Mouse (Mus musculus): ENCODE measurements around the gene Nrap. TPM values are rescaled to one million over a fixed set of nuclear protein-coding genes. Genes with fewer than 3 reads are reported as not detected.

Nrap gene
- polyA plus RNA-seq, 1 experiment from 2014 or later = 0.29 TPM

DNA sequence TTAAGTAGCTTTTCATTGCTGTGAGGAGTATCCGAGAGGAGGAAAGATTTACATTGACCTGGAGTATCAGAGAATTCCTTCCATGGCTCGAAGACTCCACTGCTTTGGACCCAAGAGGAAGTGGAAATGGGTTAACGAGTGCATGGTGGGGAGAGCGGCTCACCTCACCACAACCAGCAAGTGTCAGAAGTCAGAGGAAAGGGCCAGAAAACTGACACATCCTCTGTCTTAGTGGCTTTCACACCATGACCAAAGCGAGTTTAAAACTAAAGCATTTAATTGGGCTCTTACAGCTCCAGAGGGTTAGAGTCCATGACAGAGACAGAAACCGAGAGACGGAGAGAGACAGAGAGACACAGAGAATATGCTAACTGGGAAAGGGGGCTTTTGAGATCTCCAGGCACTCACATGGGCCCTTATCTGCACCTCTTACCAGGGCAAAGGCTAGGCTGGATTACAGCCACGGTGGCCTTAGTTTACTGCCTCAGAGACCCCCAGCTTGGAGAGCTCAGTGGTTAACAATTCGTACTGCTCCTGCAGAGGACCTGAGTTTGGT, 3.6 kb upstream of the Nrap start:
- H3K36me3 ChIP-seq (replicated peaks) = no peaks in the 10 kb centered on the region
- no peak for ATAC-seq (ENCODE audit: low FRiP score)
- 85% methylated on average over 9 of the region's 9 CpGs for WGBS

GRCm38 (mm10) chr19:56391307-56392046, 1.6 kb upstream of the Nrap start:
- H3K4me2 ChIP-seq = no peak overlapping the region
- no peak overlapping the region for H3K27ac ChIP-seq
- no peak overlapping the region for H3K4me3 ChIP-seq (replicated peaks)
- peaks cover 32% of the 10 kb centered on the region for H3K27me3 ChIP-seq
- no peak for ATAC-seq (ENCODE audit: low FRiP score)
- H3K9ac ChIP-seq = no peak overlapping the region
- H3K4me1 ChIP-seq = peaks cover 3% of the 10 kb centered on the region
- 84% methylated on average over 6 of the region's 6 CpGs for WGBS
- H3K9me3 ChIP-seq = no peaks in the 10 kb centered on the region
- H3K36me3 ChIP-seq (replicated peaks) = no peaks in the 10 kb centered on the region

More for the DNA sequence above, 3.6 kb upstream of the Nrap start:
- Histone ChIP-seq H3K27me3 (peaks cover 45% of the 10 kb centered on the region), H3K4me2 (no peak overlapping the region), H3K4me1 (peaks cover 11% of the 10 kb centered on the region), H3K4me3 (replicated peaks) (no peak overlapping the region), H3K9me3 (no peaks in the 10 kb centered on the region), H3K9ac (no peak overlapping the region), H3K27ac (no peak overlapping the region)

DNA sequence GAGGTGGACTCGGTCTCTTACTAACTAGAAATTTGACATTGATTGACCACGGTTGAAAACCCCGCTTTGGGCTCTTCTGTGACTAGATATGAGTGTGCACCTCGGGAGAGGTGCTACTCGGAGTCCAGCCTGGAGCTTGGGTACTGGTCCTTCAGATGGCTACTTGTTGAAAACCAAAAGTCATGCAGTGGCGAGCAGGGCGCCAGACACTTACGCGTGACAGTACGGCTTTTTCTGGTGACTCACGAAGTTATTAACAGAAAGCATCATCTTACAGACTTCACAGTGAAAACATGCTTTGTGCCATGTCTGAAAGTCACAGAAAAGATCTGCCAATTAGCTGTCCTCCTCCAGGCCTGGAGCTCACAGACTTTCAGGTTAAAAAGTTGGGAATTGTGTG, 661 bp downstream of the Nrap start:
- WGBS = 92% methylated on average over 11 of the region's 11 CpGs
- Histone ChIP-seq H3K27me3 (peaks cover 10% of the 10 kb centered on the region), H3K27ac (no peak overlapping the region), H3K4me2 (no peak overlapping the region), H3K9me3 (no peaks in the 10 kb centered on the region), H3K4me3 (replicated peaks) (no peak overlapping the region), H3K9ac (no peak overlapping the region), H3K4me1 (no peaks in the 10 kb centered on the region), H3K36me3 (replicated peaks) (no peaks in the 10 kb centered on the region)
- no peak for ATAC-seq (ENCODE audit: low FRiP score)

- Histone ChIP-seq H3K4me3 (replicated peaks) (no peak overlapping the region), H3K9me3 (no peaks in the 10 kb centered on the region), H3K4me2 (no peak overlapping the region), H3K4me1 (no peaks in the 10 kb centered on the region), H3K9ac (no peak overlapping the region), H3K27ac (no peak overlapping the region), H3K27me3 (no peaks in the 10 kb centered on the region), H3K36me3 (replicated peaks) (no peaks in the 10 kb centered on the region)
- WGBS = 84% methylated on average over 4 of the region's 4 CpGs
- no peak for ATAC-seq (ENCODE audit: low FRiP score)
Observed at GRCm38 (mm10) chr19:56387726-56388302, 2.0 kb downstream of the Nrap start.

DNA sequence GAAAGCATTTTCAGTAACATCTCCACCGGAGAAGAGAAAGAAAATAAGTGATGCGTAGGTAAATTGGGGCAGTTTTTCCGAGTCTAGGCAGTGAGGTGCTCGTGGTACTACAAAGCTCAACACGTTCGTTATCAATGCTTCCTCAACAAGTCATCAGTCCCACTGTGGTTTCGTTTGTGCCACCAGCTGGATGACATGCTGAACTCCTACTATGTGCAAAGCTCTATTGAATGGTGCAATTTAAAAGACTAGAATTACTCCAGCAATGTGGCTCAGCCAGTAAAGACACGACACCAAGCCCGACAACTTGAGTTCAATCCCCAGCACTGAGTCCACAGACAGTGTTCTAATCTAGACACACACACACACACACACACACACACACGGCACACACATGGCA, 3.7 kb downstream of the Nrap start:
- Histone ChIP-seq H3K9me3 (no peaks in the 10 kb centered on the region), H3K36me3 (replicated peaks) (no peaks in the 10 kb centered on the region), H3K27ac (no peak overlapping the region), H3K27me3 (no peaks in the 10 kb centered on the region; the same call in 1 of the 2 replicates), H3K9ac (no peak overlapping the region), H3K4me2 (no peak overlapping the region), H3K4me1 (no peaks in the 10 kb centered on the region), H3K4me3 (replicated peaks) (no peak overlapping the region)
- ATAC-seq (ENCODE audit: low FRiP score) = no peak
- 80% methylated on average over 10 of the region's 10 CpGs for WGBS

GRCm38 (mm10) chr19:56385546-56385945, 4.3 kb downstream of the Nrap start:
- Histone ChIP-seq H3K9me3 (no peaks in the 10 kb centered on the region), H3K4me2 (no peak overlapping the region), H3K9ac (no peak overlapping the region), H3K4me1 (no peaks in the 10 kb centered on the region), H3K36me3 (replicated peaks) (no peaks in the 10 kb centered on the region), H3K27me3 (no peaks in the 10 kb centered on the region; the same call in 1 of the 2 replicates), H3K4me3 (replicated peaks) (no peak overlapping the region), H3K27ac (no peak overlapping the region)
- 82% methylated on average over 5 of the region's 5 CpGs for whole genome bisulfite sequencing
- no peak for ATAC-seq (ENCODE audit: low FRiP score)

- H3K4me1 ChIP-seq = no peaks in the 10 kb centered on the region
- H3K36me3 ChIP-seq (replicated peaks) = no peaks in the 10 kb centered on the region
- no peak for ATAC-seq (ENCODE audit: low FRiP score)
- H3K27me3 ChIP-seq = no peaks in the 10 kb centered on the region; the same call in 1 of the 2 replicates
- H3K27ac ChIP-seq = no peak overlapping the region
- WGBS = 88% methylated on average over 10 of the region's 10 CpGs
- H3K4me2 ChIP-seq = no peak overlapping the region
- no peak overlapping the region for H3K4me3 ChIP-seq (replicated peaks)
- H3K9ac ChIP-seq = no peak overlapping the region
- no peaks in the 10 kb centered on the region for H3K9me3 ChIP-seq
Observed at GRCm38 (mm10) chr19:56381407-56381806, 8.4 kb downstream of the Nrap start.

DNA sequence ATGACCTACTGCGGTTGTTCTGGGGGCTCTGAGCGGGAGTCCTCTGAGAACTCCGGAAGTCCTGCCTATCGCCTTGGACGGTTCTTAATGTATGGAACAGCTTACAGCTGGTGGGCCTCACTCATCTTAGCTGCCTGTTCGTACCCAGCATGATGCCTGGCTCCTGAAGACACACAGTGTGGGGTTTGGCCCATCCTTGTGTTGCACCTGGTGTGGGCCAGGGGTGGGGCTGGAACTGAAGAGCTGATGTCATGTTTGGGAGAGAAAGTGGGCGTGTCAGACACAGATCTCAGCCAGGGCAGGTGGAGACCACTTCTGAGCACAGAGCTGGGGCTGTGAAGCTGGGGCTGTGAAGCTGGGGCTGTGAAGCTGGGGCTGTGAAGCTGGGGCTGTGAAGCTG, 9.5 kb downstream of the Nrap start:
- H3K27ac ChIP-seq = no peak overlapping the region

DNA sequence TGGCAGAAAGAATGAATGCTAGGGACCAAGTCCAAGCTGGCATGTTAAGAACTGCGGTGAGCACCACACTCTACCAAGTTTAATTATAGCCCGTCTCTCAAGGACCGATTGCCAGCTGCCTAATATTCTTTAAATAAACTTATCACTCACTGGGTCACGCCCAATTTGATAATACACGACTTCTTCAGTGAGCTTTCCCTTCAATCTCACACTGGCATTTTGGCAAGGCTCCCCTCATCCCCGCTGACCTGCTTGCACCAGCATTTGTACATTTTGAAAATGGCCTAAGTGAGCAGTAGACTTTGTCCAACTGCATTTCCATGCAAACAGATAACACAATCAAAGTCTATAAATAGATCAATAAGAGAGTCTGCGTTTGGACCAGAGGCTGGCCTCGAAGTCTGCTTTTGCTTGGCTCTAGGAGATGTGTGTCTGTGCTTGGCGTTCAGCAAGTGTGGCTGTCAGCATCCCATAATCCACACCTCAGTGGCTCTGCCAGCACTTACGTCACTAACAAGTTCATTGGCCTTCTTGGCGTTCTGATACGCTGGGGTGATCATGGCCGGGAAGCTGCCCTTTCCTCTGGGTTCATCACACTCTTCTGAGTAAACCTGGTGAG, 11.2 kb downstream of the Nrap start:
- Histone ChIP-seq H3K27ac (no peak overlapping the region), H3K4me1 (no peaks in the 10 kb centered on the region), H3K36me3 (replicated peaks) (no peaks in the 10 kb centered on the region), H3K9ac (no peak overlapping the region), H3K9me3 (no peaks in the 10 kb centered on the region), H3K4me3 (replicated peaks) (no peak overlapping the region), H3K27me3 (no peaks in the 10 kb centered on the region; the same call in 1 of the 2 replicates), H3K4me2 (no peak overlapping the region)
- whole genome bisulfite sequencing = 88% methylated on average over 13 of the region's 13 CpGs
- no peak for ATAC-seq (ENCODE audit: low FRiP score)

More for the DNA sequence above, 9.5 kb downstream of the Nrap start:
- no peaks in the 10 kb centered on the region for H3K9me3 ChIP-seq
- no peaks in the 10 kb centered on the region for H3K36me3 ChIP-seq (replicated peaks)
- no peaks in the 10 kb centered on the region; the same call in 1 of the 2 replicates for H3K27me3 ChIP-seq
- no peak for ATAC-seq (ENCODE audit: low FRiP score)
- no peak overlapping the region for H3K4me3 ChIP-seq (replicated peaks)
- no peaks in the 10 kb centered on the region for H3K4me1 ChIP-seq
- no peak overlapping the region for H3K4me2 ChIP-seq
- WGBS = 79% methylated on average over 7 of the region's 7 CpGs
- no peak overlapping the region for H3K9ac ChIP-seq

DNA sequence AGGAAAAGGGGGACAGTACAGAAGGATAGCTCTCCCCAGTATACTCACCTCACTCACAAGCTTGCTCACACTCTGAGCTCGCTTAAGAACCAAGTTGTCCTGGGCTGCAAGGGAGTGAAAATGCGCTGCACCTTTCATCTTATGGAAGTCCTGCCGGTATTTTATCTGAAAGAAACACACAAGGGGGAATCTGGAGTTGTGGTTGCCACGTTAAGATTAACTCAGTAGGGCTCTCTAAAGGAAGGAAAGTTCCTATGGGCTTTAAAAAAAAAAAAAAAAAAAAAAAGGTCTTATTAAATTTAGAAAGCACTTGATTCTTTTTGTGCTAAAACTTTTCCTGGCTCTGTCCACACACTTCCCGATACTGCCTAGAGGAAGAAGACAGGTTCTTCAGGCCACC, 11.8 kb downstream of the Nrap start:
- no peak for ATAC-seq (ENCODE audit: low FRiP score)
- no peak overlapping the region for H3K4me2 ChIP-seq
- WGBS = 81% methylated on average over 5 of the region's 5 CpGs
- H3K36me3 ChIP-seq (replicated peaks) = no peaks in the 10 kb centered on the region
- H3K9ac ChIP-seq = no peak overlapping the region
- no peaks in the 10 kb centered on the region for H3K4me1 ChIP-seq
- H3K27me3 ChIP-seq = no peaks in the 10 kb centered on the region; the same call in 1 of the 2 replicates
- H3K9me3 ChIP-seq = no peaks in the 10 kb centered on the region
- H3K4me3 ChIP-seq (replicated peaks) = no peak overlapping the region
- H3K27ac ChIP-seq = no peak overlapping the region

- Histone ChIP-seq H3K4me2 (no peak overlapping the region), H3K4me3 (replicated peaks) (no peak overlapping the region), H3K4me1 (no peaks in the 10 kb centered on the region; the same call in 1 of the 2 replicates), H3K9ac (no peak overlapping the region), H3K36me3 (replicated peaks) (no peaks in the 10 kb centered on the region), H3K27ac (no peak overlapping the region), H3K9me3 (no peaks in the 10 kb centered on the region), H3K27me3 (no peaks in the 10 kb centered on the region)
- 85% methylated on average over 10 of the region's 10 CpGs for WGBS
- no peak for ATAC-seq (ENCODE audit: low FRiP score)
Observed at GRCm38 (mm10) chr19:56374011-56374410, 15.8 kb downstream of the Nrap start.

DNA sequence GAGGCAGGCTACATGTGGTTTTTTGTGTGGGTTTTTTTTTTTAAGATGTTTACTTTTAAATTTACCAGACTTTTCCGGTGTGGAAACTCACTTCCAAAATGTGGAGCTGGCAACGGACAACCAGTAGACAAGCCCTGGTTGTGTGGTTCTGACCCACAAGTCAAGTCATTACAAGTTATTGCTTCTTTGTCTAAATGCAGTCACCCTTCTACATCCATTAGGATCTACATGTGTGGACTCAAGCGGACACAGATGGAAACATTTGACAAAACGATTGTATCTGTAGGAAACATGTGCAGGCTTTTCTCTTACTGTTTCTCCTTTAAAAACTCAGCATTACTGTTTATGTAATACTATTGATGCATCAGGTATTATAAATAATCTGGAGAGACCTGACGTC, 16.6 kb downstream of the Nrap start:
- Histone ChIP-seq H3K36me3 (replicated peaks) (no peaks in the 10 kb centered on the region), H3K27me3 (no peaks in the 10 kb centered on the region), H3K4me1 (no peaks in the 10 kb centered on the region; the same call in 1 of the 2 replicates), H3K9me3 (no peaks in the 10 kb centered on the region), H3K9ac (no peak overlapping the region), H3K4me2 (no peak overlapping the region), H3K4me3 (replicated peaks) (no peak overlapping the region), H3K27ac (no peak overlapping the region)
- WGBS = 92% methylated on average over 5 of the region's 5 CpGs
- ATAC-seq (ENCODE audit: low FRiP score) = no peak

Data from forebrain, embryonic 12.5 days (tissue).